Mouse (Mus musculus) liver, embryonic 12.5 days (tissue): Measurements from ENCODE around the gene Hykk. TPM values are rescaled to one million over a fixed set of nuclear protein-coding genes. Genes with fewer than 3 reads are reported as not detected.

Experiments
- ATAC-seq: fragments of 200-750 bp; cut with Nextera tagmentation; 2 replicates; pipeline ENCODE4 v1.8.0; 2017; ENCODE audit warnings: moderate number of reproducible peaks, mild to moderate bottlenecking, moderate library complexity
- H3K27ac ChIP-seq: fragments of 300-500 bp; sonication (generic); 2 replicates; pipeline ENCODE4 v1.5.1; 2016; ENCODE audit warnings: mild to moderate bottlenecking
- H3K27me3 ChIP-seq: fragments of 300-500 bp; sonication (generic); replicated peaks from 2 replicates; pipeline ENCODE4 v1.6.1; 2016; ENCODE audit warnings: mild to moderate bottlenecking, moderate library complexity
- H3K36me3 ChIP-seq: fragments of 300-500 bp; sonication (generic); 2 replicates; pipeline ENCODE4 v1.6.1; 2016; ENCODE audit warnings: mild to moderate bottlenecking, moderate library complexity
- H3K4me1 ChIP-seq: fragments of 300-500 bp; sonication (generic); 2 replicates; pipeline ENCODE4 v1.6.1; 2016
- H3K4me2 ChIP-seq: fragments of 300-500 bp; sonication (generic); 2 replicates; pipeline ENCODE4 v1.6.1; 2016; ENCODE audit warnings: mild to moderate bottlenecking, moderate library complexity
- H3K4me3 ChIP-seq: fragments of 300-500 bp; sonication (generic); 2 replicates; pipeline ENCODE4 v1.5.1; 2016; ENCODE audit warnings: mild to moderate bottlenecking, moderate library complexity
- H3K9ac ChIP-seq: fragments of 300-500 bp; sonication (generic); 2 replicates; pipeline ENCODE4 v1.6.1; 2016; ENCODE audit warnings: mild to moderate bottlenecking, moderate library complexity
- H3K9me3 ChIP-seq: fragments of 300-500 bp; sonication (generic); replicated peaks from 2 replicates; pipeline ENCODE4 v1.6.1; 2016; ENCODE audit warnings: mild to moderate bottlenecking, moderate library complexity
- WGBS: fragments of 180-500 bp; shearing (Covaris S2); methylation state at CpG from one replicate; pipeline ENCODE4 v1.1.7; 2016; ENCODE audit not compliant: insufficient replicate concordance; 5-methylcytosine and 5-hydroxymethylcytosine counted together
- polyA plus RNA-seq: library from polyadenylated mRNA; unstranded; fragments of >200 nt; fragmentation: Nextera tagmentation; extraction: Ambion mirVana; gene quantifications from 2 replicates; pipeline ENCODE4 v1.2.1, GENCODE M21; 2016

Gene Hykk
- 1.8 TPM in 2 replicates for polyA plus RNA-seq

GRCm38 (mm10) chr9:54917010-54917677 is at the start of gene Hykk:
Gene Hykk (plus strand): TSS chr9:54917283.
- WGBS = 2% methylated on average over 34 of the region's 34 CpGs

GRCm38 (mm10) chr9:54878759-54879158 is 38.3 kb upstream of the Hykk start:
- Histone ChIP-seq H3K4me3 (no peak overlapping the region), H3K36me3 (peaks cover 75% of the 10 kb centered on the region), H3K4me2 (no peak overlapping the region), H3K27me3 (no peaks in the 10 kb centered on the region), H3K4me1 (no peaks in the 10 kb centered on the region), H3K9me3 (no peaks in the 10 kb centered on the region), H3K27ac (no peak overlapping the region), H3K9ac (no peak overlapping the region)
- WGBS = 89% methylated on average over 1 of the region's 1 CpGs
- no peak for ATAC-seq

More at GRCm38 (mm10) chr9:54917010-54917677, at the start of gene Hykk:
- Histone ChIP-seq H3K4me1 (peaks cover 9% of the 10 kb centered on the region), H3K9ac (peak within 1 kb of the TSS; percentile 32; the same call in 1 of the 2 replicates), H3K36me3 (0 out of 2 replicates have a peak, but pooled peaks cover 1% of the 10 kb centered on the region), H3K4me3 (peak within 1 kb of the TSS; percentile 57), H3K9me3 (peaks cover 6% of the 10 kb centered on the region; the same call in 1 of the 2 replicates), H3K27me3 (peaks cover 10% of the 10 kb centered on the region; the same call in 1 of the 2 replicates), H3K4me2 (peak within 1 kb of the TSS; percentile 76), H3K27ac (peak within 1 kb of the TSS; percentile 37; the same call in 1 of the 2 replicates)
- peak; percentile 93 for ATAC-seq

- 82% methylated on average over 4 of the region's 4 CpGs for WGBS
- no peak for ATAC-seq
- Histone ChIP-seq H3K4me1 (no peaks in the 10 kb centered on the region), H3K27me3 (no peaks in the 10 kb centered on the region), H3K27ac (no peak overlapping the region), H3K9me3 (no peaks in the 10 kb centered on the region), H3K4me3 (no peak overlapping the region), H3K36me3 (peaks cover 81% of the 10 kb centered on the region), H3K4me2 (no peak overlapping the region), H3K9ac (no peak overlapping the region)
These were observed 25.0 kb upstream of the Hykk start for GRCm38 (mm10) chr9:54892111-54892510.

GRCm38 (mm10) chr9:54897097-54897496 is 20.0 kb upstream of the Hykk start:
- H3K4me2 ChIP-seq = no peak overlapping the region
- peaks cover 84% of the 10 kb centered on the region for H3K36me3 ChIP-seq
- no peak overlapping the region for H3K27ac ChIP-seq
- no peak overlapping the region for H3K9ac ChIP-seq
- no peak overlapping the region for H3K4me3 ChIP-seq
- no peaks in the 10 kb centered on the region for H3K4me1 ChIP-seq
- no peak for ATAC-seq
- WGBS = 86% methylated on average over 3 of the region's 3 CpGs
- no peaks in the 10 kb centered on the region for H3K27me3 ChIP-seq
- no peaks in the 10 kb centered on the region for H3K9me3 ChIP-seq

- peaks cover 64% of the 10 kb centered on the region for H3K36me3 ChIP-seq
- no peak overlapping the region for H3K4me3 ChIP-seq
- H3K27ac ChIP-seq = no peak overlapping the region
- 81% methylated on average over 5 of the region's 5 CpGs for WGBS
- no peak overlapping the region for H3K4me2 ChIP-seq
- H3K9me3 ChIP-seq = no peaks in the 10 kb centered on the region
- no peaks in the 10 kb centered on the region for H3K4me1 ChIP-seq
- no peaks in the 10 kb centered on the region for H3K27me3 ChIP-seq
- H3K9ac ChIP-seq = no peak overlapping the region
- no peak for ATAC-seq
These were observed 7.6 kb upstream of the Hykk start for GRCm38 (mm10) chr9:54909446-54909845.

GRCm38 (mm10) chr9:54915576-54915975 is 1.5 kb upstream of the Hykk start:
- H3K4me3 ChIP-seq = no peak overlapping the region
- H3K9me3 ChIP-seq = peaks cover 6% of the 10 kb centered on the region; the same call in 1 of the 2 replicates
- H3K27me3 ChIP-seq = peaks cover 10% of the 10 kb centered on the region; the same call in 1 of the 2 replicates
- no peak for ATAC-seq
- WGBS = 57% methylated on average over 7 of the region's 7 CpGs
- no peak overlapping the region for H3K9ac ChIP-seq
- no peak overlapping the region for H3K27ac ChIP-seq
- H3K36me3 ChIP-seq = peaks cover 11% of the 10 kb centered on the region; the same call in 1 of the 2 replicates
- peaks cover 9% of the 10 kb centered on the region for H3K4me1 ChIP-seq
- H3K4me2 ChIP-seq = no peak overlapping the region

GRCm38 (mm10) chr9:54916401-54916800 is 682 bp upstream of the Hykk start:
- H3K4me2 ChIP-seq = peak overlapping the region; percentile 76
- peaks cover 9% of the 10 kb centered on the region for H3K4me1 ChIP-seq
- no peak overlapping the region for H3K9ac ChIP-seq
- H3K27me3 ChIP-seq = peaks cover 10% of the 10 kb centered on the region; the same call in 1 of the 2 replicates
- H3K9me3 ChIP-seq = peaks cover 6% of the 10 kb centered on the region; the same call in 1 of the 2 replicates
- peak overlapping the region; percentile 57; the same call in 1 of the 2 replicates for H3K4me3 ChIP-seq
- no peak overlapping the region for H3K27ac ChIP-seq
- WGBS = 70% methylated on average over 8 of the region's 8 CpGs
- peaks cover 6% of the 10 kb centered on the region; the same call in 1 of the 2 replicates for H3K36me3 ChIP-seq
- ATAC-seq = 0 out of 2 replicates have a peak, but pooled peaks have one; percentile 10

- Histone ChIP-seq H3K4me1 (peaks cover 9% of the 10 kb centered on the region), H3K4me2 (no peak overlapping the region), H3K27me3 (peaks cover 10% of the 10 kb centered on the region; the same call in 1 of the 2 replicates), H3K9me3 (peaks cover 6% of the 10 kb centered on the region; the same call in 1 of the 2 replicates), H3K9ac (no peak overlapping the region), H3K4me3 (no peak overlapping the region), H3K36me3 (peaks cover 8% of the 10 kb centered on the region), H3K27ac (no peak overlapping the region)
- 56% methylated on average over 2 of the region's 2 CpGs for WGBS
- no peak for ATAC-seq
These were observed 1.1 kb downstream of the Hykk start for GRCm38 (mm10) chr9:54918191-54918590.

- peaks cover 8% of the 10 kb centered on the region for H3K36me3 ChIP-seq
- no peak overlapping the region for H3K27ac ChIP-seq
- H3K4me1 ChIP-seq = peaks cover 9% of the 10 kb centered on the region
- H3K9me3 ChIP-seq = peaks cover 6% of the 10 kb centered on the region; the same call in 1 of the 2 replicates
- H3K4me2 ChIP-seq = no peak overlapping the region
- WGBS = 86% methylated on average over 5 of the region's 5 CpGs
- H3K27me3 ChIP-seq = peaks cover 10% of the 10 kb centered on the region; the same call in 1 of the 2 replicates
- no peak overlapping the region for H3K9ac ChIP-seq
- H3K4me3 ChIP-seq = no peak overlapping the region
- ATAC-seq = no peak
These were observed 1.7 kb downstream of the Hykk start for GRCm38 (mm10) chr9:54918781-54919180.

- no peak overlapping the region for H3K4me3 ChIP-seq
- no peak overlapping the region for H3K27ac ChIP-seq
- peaks cover 8% of the 10 kb centered on the region for H3K36me3 ChIP-seq
- peaks cover 6% of the 10 kb centered on the region; the same call in 1 of the 2 replicates for H3K9me3 ChIP-seq
- WGBS = 46% methylated on average over 4 of the region's 4 CpGs
- H3K4me1 ChIP-seq = peaks cover 9% of the 10 kb centered on the region
- H3K9ac ChIP-seq = no peak overlapping the region
- no peak for ATAC-seq
- H3K27me3 ChIP-seq = peaks cover 10% of the 10 kb centered on the region; the same call in 1 of the 2 replicates
- no peak overlapping the region for H3K4me2 ChIP-seq
These were observed 2.9 kb downstream of the Hykk start for GRCm38 (mm10) chr9:54919946-54920345.

GRCm38 (mm10) chr9:54930741-54931140 is 13.7 kb downstream of the Hykk start:
- H3K27ac ChIP-seq = no peak overlapping the region
- 76% methylated on average over 1 of the region's 1 CpGs for WGBS
- H3K4me3 ChIP-seq = no peak overlapping the region
- H3K4me2 ChIP-seq = no peak overlapping the region
- no peak overlapping the region for H3K9ac ChIP-seq
- no peaks in the 10 kb centered on the region for H3K4me1 ChIP-seq
- ATAC-seq = no peak
- H3K36me3 ChIP-seq = no peaks in the 10 kb centered on the region
- no peaks in the 10 kb centered on the region for H3K9me3 ChIP-seq
- H3K27me3 ChIP-seq = no peaks in the 10 kb centered on the region

GRCm38 (mm10) chr9:54931765-54932164 is 14.7 kb downstream of the Hykk start:
- Histone ChIP-seq H3K4me2 (no peak overlapping the region), H3K4me3 (no peak overlapping the region), H3K4me1 (no peaks in the 10 kb centered on the region), H3K9me3 (no peaks in the 10 kb centered on the region), H3K27ac (no peak overlapping the region), H3K9ac (no peak overlapping the region), H3K27me3 (no peaks in the 10 kb centered on the region), H3K36me3 (no peaks in the 10 kb centered on the region)
- no peak for ATAC-seq
- 4% methylated on average over 1 of the region's 1 CpGs for WGBS
